Mouse (Mus musculus) Muller cell, postnatal 12 days (primary cell): ENCODE data around the gene Desi1.
"Not testable (repeated sequence)": the region's sequence is repeated elsewhere in the genome, so short reads cannot be mapped to it uniquely, and the experiment has no call there.

Experiments used
- DNase-seq: peaks from one replicate; pipeline ENCODE4 v3.0.0-alpha.2; 2015; ENCODE audit errors: inconsistent ontology term

Desi1 gene

DNA sequence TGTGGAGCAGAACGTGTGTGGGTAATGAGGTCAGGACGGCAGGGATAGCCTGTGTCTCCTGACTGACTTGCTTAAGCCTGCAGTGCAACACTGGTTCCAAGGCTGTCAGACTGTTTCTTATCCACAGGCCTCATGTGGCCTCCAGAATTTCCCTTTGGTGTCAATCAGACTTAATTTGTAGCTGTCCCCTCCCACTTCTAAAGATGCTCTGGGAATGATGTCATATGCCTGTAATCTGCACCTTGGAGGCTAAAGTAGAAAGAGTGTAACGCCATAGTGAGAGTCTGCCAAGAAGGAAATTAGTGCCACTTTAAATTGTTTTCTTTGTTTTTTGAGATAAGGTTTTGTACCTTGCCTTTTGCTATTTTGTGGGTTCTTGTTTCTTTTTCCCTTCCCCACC is 14.4 kb downstream of the Desi1 start:
- DNase-seq = no peak

DNA sequence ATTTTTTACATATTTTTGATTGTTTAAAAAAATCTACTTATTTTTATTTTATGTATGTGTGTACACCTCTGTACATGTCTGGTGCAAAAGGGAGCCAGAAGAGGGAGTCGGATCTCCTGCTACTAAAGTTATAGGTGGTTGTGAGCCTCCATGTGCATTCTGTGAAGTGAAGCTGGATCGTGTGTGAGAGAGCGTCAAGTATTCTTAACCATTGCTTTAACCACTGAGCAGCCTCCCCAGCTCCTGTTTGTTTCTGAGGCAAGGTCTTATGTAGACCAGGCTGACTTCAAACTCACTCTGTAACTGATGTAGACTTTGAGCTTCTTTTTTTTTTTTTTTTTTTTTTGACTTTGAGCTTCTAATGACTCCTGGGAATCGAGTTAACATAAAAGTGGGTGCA is 16.2 kb downstream of the Desi1 start:
- DNase-seq = no peak

DNA sequence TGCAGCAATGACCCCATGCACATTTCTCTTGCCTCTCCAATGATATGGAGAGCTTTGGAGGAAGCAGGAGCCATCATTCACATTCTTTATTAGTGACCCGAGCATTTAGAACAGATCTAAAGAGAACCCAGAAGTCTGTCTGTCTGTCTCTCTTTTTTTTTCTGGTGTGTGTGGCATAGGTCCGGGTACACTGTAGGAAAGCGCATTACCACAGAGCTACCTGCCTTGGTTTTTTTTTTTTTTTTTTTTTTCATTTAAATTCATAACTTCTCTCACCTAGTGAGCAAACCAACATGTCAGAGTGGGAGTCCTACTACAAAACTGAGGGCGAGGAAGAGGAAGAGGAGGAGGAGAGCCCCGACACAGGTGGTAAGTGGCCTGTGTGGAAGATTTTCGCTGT is 16.8 kb downstream of the Desi1 start:
- no peak for DNase-seq

DNA sequence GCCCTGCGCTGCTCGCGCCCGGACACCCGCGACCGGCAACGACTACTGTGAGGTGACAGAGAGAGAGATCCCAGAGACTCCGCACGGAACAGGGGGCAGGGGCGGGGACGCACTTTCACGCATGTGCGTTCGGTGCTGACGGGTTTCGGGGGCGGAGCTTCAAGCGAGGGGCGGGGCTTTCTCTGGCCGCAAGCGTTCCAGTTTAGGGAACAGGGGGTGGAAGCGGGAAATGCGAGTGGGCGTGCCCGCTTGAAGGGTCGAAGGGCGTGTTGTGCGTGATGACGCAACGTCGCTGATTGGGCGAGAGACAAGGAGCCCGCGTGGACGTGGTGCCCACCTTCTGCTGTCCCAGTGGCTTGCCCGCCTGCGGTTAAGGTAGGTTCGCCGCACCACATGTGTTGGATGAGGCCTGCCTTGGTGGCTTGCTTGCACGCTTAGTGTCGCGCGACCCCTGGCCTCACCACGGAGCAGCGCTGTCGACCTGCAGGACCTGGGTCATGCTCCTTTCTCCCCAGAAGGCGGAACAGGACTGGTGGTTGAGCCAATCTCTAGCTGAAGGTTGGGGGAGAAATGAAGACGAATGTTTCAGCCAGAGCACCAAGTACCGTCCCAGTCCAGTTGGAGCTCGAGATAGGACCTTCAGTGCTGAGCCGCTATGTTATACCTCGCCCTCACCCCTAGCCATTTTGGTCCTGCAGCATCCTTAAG is 17.4 kb downstream of the Desi1 start:
- DNase-seq = peak; percentile 99

DNA sequence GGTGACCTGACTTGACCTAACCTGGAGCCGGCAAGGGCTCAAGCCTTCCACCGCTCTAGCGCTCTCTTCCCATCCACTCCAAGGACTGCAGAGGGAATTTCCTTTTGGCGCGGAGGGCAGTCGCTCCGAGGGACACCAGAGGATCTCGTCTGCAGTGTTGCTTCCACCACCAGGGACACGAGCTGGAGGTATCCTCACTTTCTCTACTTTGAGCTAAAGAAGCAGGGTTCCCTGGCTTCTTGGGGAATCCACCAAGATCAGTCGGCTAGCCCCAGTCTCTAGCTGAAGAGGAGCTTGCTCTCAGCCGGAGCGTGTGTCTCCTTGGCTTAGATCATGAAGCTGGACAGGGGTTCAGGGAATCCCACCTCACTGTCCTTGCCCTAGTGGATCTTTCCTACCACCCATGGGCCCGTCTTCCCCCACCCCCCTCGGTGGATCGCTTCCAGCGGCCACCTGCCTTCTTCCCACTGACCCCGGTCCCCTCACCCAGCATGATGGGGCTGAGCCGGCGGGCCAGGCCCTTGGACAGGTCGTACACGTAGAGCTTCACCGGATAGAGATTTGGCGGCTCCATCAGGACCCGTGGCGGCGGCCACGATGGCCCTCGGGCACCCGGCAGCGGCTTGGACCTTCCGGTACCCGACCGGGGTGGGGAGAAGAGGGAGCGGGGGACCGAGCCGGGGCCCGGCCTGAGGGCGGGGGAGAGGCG is 18.1 kb downstream of the Desi1 start:
- no peak for DNase-seq

DNA sequence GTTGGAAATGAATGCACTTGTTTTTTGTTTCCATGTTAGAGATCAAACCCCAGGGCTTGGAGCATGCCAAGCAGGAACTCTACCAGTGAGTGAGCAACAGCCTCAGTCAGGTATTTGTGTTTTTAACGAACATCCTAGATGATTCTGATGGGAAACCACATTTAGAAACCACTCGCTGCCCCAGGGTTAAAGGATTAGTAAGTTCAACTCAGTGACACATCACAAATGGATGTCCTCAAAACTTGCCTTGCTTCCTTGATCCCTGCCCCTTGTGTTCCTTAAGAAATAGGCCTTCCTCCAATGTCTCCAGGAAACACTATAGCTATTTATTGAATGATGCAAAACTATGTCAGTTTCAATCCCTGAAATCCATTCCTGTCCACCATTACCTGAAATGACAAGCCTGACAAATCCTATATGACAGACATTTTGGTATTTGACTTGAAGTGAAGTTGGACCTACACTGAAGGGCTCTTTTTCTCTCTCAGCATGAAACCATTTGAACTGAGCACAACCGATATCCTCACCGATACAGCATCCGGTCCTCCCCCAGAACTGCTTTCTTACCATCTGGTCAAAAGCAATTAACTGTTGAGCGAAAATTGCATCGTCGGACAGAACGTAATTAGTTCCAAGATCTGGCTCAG is 18.8 kb downstream of the Desi1 start:
- DNase-seq = peak; percentile 6

DNA sequence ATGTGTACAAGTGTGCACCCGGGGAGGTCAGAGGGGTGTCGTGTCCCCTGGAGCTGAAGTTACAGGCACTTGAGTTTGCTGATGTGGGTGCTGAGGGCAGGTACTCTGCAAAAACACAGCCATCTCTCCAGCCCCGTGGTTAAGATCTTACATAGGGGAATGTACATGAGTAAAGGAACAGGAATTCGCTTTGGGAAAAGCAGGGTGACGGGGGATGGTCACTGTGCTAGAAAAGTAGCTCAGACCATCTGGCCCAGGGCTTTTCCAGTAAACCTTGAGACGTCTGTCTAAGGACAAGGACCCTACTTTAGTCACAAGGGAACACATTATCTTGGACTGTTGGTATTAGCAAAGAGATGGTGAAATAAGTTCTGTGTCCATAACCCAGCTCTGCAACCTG is 21.7 kb downstream of the Desi1 start:
- peak; percentile 70 for DNase-seq

DNA sequence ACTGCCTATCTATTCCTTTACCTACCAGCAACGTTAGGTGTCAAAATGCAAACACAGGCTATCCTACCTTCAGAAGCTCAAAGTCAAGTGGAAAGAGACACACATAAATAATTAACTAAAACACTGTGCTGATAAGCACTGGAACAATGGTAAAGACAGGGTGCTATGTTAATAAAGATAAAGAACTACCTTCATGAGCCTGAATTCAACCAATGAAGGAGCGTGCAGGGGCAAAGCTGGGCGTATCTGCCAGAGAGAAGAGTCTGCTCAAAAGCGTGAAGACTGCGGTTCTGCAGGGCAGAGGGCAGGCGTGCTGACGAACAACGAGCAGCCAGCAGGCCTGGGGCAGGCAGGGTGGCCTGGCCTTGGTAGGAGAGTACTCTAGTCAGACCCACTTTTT is 29.4 kb downstream of the Desi1 start:
- DNase-seq = no peak

DNA sequence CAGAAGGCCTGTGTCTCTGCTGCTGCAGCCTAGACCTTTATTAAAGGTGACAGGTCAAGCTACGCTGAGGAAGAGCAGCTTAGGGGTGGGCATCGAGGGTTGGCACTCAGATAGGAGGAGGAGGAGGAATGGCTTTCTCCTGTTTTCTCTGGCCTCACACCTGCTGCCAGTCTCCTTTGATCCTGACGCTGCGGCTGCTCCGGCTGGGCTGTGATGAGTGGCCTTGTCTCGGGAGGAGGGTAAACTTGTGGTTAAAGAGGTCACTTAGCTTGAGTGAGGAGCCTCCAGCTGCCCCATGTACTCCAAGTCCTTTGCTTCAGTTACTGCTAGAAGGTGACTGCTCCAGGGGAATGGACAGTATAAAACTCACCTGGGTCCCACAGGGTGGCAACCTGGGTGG is 39.7 kb downstream of the Desi1 start:
- no peak for DNase-seq

DNA sequence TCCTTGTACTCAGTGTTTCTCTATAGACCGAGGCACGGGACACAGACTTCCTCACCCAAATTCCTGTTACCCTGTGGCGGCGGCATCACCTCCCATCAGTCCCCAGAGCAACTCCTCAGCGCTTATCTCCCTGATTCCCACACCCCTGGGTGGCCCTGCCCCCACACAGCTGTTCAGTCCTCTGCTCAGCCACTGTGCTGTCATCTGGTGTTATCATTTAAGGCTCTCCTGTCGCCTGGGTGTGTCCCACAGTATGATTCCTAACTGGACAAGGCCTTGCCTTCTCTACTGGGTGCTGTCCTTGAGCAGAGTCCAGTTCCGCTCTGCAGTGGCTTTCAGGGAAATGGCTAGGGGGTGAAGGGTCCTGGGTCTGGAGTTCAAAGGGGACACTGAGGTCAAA is 43.1 kb downstream of the Desi1 start:
- DNase-seq = no peak

DNA sequence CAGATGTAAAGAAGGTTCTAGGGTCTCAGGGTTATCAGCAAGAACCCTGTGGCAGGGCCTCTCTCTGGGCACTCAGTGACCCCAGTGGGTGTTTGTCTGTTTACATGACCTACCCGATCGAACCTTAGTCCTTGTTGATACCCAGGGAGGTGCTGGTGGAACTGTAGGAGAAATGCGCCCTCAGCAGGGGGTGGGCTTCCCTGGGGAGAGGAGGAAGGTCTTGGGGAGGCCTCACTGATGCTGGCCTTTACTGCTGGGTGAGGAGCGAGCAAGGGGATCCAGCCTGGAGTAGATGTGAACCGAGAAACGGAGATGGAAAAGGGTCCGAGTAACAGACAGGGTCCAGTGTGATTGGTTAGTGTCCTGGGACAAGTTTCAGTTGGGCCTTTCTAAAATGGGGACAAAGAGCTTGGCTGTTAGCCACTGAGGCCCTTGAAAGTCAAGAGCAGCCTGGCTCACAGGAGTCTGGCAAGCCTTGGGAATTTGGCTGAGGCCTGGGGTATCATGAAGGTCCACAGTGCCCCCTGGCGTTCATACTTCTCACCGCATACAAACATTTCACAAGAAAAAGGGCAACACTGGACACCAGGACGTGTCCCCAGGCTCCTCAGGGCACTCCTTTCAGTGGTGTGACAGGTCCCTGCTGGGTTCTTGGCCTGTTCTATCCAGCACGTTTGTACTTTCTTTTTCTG is 44.1 kb downstream of the Desi1 start:
- DNase-seq = peak; percentile 89

DNA sequence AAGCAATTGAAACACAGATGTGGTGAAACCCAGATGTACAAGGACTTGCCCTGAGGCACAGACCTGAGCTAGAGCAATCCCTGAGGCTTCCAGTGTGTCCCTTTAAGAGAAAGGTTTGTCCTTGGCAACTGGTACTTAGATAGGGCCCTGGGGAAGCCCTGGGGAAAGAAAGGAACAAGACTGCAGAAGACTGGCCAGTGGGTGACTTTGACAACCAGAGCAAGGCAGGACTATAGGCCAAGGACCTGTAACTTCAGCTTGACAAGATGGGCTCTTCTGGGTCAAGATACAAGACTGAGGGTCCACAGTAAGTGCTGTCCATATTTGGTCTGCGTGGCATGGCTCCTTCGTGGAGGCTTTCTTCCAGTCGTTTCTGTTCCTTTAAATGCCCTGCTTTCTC is 46.0 kb downstream of the Desi1 start, which contains the start of gene Xrcc6:
TSS of gene Xrcc6 (plus strand) at position 190 of the 400 bp plus-strand sequence.
- no peak for DNase-seq

DNA sequence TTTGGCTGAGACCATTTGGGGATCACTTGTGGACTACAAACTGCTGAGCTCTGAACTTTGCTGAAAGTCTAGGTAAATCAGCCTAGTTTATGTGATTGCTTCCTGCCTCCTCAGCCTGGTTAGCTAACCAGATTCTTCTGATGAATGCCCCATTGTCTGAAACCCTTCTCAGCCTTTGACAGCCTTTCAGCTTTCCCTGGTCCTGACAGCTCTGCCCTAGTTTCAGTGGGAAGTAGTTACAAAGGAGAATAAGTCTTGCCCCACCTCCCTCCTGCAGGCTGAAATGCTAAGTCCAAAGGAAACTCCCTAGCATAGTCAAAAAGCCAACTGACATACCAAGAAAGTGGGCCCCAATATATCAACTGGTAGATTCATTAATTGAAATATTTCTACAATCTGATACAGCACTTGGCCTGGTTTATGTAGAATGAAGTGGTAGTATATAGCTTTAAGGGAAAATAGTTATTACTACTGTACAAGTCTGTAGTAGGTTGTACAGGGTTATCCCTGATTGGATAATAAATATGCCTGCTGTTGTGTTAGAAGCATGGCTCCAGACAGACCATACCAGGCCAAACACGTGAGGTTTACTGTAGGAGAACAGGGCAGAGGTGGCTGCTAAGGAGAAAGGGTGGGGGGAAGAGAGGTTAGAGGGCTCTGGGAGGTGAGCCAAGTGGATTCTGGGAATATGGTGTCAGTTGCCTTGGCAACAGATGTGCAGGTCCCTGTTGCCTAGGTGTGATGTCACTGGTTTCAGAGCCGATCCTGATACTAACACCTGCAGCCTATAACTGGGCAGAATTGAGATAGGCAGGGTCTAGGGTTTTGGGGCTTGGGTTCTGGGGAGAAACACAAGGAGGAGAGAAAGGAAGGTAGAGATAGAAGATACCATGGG is 48.1 kb downstream of the Desi1 start:
- peak; percentile 93 for DNase-seq

DNA sequence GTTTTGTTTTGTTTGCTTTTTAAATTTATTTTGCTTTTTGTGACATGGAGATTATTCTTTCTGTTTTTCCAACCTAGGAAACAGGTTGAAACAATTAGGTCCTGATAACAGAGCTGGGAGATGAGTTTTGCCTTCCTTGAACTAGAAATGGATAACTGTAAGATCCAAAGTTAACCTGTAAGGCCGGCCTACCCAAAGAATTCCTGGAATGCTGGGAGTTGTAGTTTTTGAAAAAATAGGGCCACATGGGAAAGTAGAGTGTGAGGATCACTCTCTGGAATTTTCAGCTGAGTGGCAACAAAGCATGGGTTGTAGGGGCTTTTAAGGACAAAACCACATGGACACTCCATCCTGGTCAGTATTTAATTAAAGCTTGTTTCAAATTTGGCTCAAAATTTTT is 51.5 kb downstream of the Desi1 start:
- peak; percentile 22 for DNase-seq

DNA sequence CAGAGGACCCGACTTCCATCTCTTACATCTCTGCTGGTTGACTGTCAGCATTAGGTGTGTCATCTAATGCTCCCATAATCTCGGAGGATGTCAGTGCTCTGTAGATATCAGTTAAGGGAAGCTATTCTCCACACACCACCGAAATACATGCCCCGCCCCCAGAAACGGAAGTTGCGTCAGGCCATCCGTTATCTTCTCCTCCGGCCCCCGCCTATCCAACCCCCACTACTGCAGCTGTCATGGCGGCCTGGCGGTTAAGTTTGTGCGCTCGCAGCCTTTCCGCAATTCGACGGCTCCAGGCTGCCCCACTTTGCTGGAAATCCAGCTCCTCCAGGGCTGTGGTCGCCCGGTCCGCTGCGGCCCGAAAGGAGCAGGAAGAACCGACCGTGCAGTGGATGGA is 53.3 kb downstream of the Desi1 start, which contains the start of gene 1700029P11Rik:
TSS of gene 1700029P11Rik (plus strand) at position 220 of the 400 bp plus-strand sequence.
- no peak for DNase-seq

DNA sequence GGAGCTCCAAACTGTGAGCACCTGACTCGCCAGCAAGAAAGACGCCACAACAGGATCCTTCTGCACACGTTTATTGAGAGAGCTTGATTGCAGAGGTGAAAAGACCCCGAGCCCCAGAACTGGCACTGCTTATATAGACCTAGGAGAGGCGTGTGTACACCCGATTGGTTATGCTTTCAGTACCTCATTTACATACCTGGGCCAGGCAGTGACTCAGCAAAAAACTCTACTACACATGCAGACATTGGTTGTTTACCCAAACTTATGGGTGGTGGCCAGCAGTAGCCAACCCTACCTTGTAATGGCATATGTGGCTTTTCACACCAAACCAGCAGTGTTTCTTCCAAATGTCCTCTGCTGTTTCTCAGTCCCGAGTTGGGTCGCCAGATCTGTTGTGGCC is 58.5 kb downstream of the Desi1 start:
- not testable (repeated sequence) for DNase-seq

DNA sequence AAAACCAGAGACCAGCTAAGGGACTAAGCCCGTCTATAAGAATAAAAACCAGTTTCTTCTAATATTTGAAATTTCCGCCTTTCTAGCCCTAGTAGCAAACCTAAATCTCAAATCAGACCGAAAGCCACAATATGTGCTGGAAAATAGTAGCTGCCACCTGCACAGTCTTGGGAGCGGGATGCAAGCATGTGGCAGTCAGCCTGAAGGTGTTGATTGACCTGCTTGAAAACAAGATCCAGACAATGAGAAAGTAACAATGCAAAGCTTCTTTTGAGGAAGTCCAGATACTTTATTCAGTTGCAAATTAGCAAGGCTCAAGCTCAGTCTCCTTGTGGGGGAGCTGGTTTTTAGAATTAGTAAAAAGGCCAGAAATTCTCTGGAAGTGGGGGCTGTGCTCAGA is 63.2 kb downstream of the Desi1 start:
- DNase-seq = not testable (repeated sequence)

DNA sequence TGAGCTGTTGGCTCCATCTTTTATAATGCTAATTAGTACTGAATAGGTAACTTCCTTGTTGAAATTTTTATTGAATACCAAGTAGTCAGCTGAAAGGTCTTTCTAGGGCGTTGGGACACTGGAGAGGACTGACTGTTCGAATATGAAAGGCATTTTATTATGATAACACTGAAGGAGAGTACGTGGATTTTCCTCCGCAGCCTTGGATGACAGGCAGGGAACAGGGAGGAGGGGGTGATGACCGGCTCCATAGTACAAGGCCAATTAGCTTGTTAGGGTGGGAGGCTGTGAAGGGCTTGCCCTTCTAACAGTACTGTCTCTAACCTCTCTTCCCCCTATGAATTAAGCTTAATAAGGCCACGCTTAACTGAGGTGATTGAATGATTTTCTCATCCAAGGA is 64.0 kb downstream of the Desi1 start:
- not testable (repeated sequence) for DNase-seq

DNA sequence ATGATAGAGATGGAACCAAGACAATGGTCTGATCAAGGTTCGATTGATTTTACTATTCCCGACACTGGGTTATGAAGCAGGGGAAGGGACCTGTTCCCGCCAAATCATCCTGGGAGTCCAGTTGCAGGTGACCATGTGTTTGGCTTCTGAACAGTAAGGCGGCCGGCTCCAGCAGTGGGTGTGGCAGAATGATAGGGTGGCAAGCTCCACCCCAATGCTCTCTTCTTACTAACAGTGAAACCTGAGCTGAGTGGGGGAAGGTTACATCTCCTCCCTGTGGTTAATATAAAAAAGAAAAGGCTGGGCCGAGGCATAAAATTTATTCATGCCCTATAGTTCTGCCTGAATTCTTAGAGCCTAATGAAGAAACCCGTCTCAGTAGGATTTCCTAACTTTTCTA is 64.5 kb downstream of the Desi1 start:
- DNase-seq = no peak

DNA sequence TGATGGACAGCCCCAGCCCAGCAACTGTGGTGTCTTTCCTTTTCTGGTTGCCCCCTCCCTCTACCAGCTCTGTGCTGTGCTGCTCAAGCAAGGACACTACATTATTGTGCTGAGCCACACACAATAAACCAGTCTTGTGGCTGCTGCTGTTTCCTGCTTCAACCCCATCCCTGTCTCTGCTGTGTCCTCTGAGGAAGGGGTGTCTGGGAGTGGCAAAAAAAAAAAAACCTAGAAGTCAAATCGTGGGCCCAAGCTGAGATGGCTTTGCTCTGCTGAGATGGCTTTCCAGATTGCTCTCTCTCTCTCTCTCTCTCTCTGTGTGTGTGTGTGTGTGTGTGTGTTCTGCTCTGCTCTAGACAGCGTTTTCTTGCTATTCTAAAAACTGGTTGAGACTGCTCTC is 65.2 kb downstream of the Desi1 start:
- DNase-seq = no peak

DNA sequence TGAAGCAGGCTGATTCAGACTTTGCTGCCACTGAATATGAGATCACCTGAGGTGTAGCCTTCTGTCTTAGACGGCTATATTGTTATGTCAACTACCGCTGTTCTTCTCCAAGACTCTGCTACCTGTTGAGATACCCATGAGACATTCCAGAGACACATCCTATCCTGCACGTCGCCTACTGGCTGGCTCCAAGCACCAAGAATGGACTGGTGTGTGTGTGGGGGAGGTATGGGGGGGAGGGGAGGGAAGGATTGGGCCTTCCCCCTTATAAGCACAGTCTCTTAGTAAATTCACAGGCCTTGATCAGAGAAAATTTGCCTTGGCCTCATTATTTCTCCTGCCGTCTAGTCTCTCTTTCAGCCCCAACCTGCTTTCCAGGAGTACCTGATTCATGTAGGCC is 65.8 kb downstream of the Desi1 start:
- DNase-seq = no peak
